Mouse (Mus musculus) heart, embryonic 16.5 days (tissue): ENCODE results near the gene Gm11027. TPM values are rescaled to one million over a fixed set of nuclear protein-coding genes. Genes with fewer than 3 reads are reported as not detected.

Experiments used
- ATAC-seq: fragments of 200-750 bp; cut with Nextera tagmentation; replicated peaks from 2 replicates; pipeline ENCODE4 v1.8.0; 2017; ENCODE audit warnings: moderate number of reproducible peaks; ENCODE audit not compliant: insufficient read depth, low FRiP score; ENCODE audit errors: extremely low read depth
- H3K27ac ChIP-seq: fragments of 300-500 bp; sonication (generic); 2 replicates; pipeline ENCODE4 v1.5.1; 2014; ENCODE audit warnings: mild to moderate bottlenecking, low read length, control low read depth, moderate library complexity
- H3K27me3 ChIP-seq: fragments of 300-500 bp; sonication (generic); 2 replicates; pipeline ENCODE4 v1.6.1; 2014; ENCODE audit warnings: low read length, mixed read lengths; ENCODE audit not compliant: control insufficient read depth, insufficient read depth
- H3K36me3 ChIP-seq: fragments of 300-500 bp; sonication (generic); 2 replicates; pipeline ENCODE4 v1.6.1; 2014; ENCODE audit not compliant: control insufficient read depth, insufficient read depth
- H3K4me1 ChIP-seq: fragments of 300-500 bp; sonication (generic); 2 replicates; pipeline ENCODE4 v1.6.1; 2014; ENCODE audit warnings: low read length, mixed read lengths; ENCODE audit not compliant: control insufficient read depth, insufficient read depth
- H3K4me2 ChIP-seq: fragments of 300-500 bp; sonication (generic); 2 replicates; pipeline ENCODE4 v1.6.1; 2014; ENCODE audit warnings: low read depth, mild to moderate bottlenecking, control low read depth, low read length
- H3K4me3 ChIP-seq: fragments of 300-500 bp; sonication (generic); 2 replicates; pipeline ENCODE4 v1.5.1; 2014; ENCODE audit warnings: mild to moderate bottlenecking, control low read depth, low read length
- H3K9ac ChIP-seq: fragments of 300-500 bp; sonication (generic); 2 replicates; pipeline ENCODE4 v1.6.1; 2014; ENCODE audit warnings: low read length, control low read depth
- H3K9me3 ChIP-seq: fragments of 300-500 bp; sonication (generic); replicated peaks from 2 replicates; pipeline ENCODE4 v1.6.1; 2016; ENCODE audit warnings: low read length; ENCODE audit not compliant: control insufficient read depth
- WGBS: fragments of 180-500 bp; shearing (Covaris S2); extraction: QIAGEN DNeasy Blood & Tissue Kit; methylation state at CpG from one replicate; pipeline ENCODE4 v1.1.7; 2014; 5-methylcytosine and 5-hydroxymethylcytosine counted together
- polyA plus RNA-seq: library from polyadenylated mRNA; unstranded; fragments of >200 nt; fragmentation: Nextera tagmentation; extraction: Ambion mirVana; gene quantifications from 2 replicates; pipeline ENCODE4 v1.2.1, GENCODE M21; 2015

Gene Gm11027
- polyA plus RNA-seq, 1 experiment from 2014 or later: not detected

GRCm38 (mm10) chr12:116271071-116271470 is 4.1 kb upstream of the Gm11027 start:
- no peak overlapping the region for H3K4me3 ChIP-seq
- no peak for ATAC-seq
- no peaks in the 10 kb centered on the region for H3K9me3 ChIP-seq
- no peak overlapping the region for H3K27ac ChIP-seq
- H3K4me1 ChIP-seq: no peaks in the 10 kb centered on the region
- H3K4me2 ChIP-seq: no peak overlapping the region
- H3K27me3 ChIP-seq: peaks cover 53% of the 10 kb centered on the region
- no peak overlapping the region for H3K9ac ChIP-seq
- WGBS: 93% methylated on average over 2 of the region's 2 CpGs
- H3K36me3 ChIP-seq: no peaks in the 10 kb centered on the region

DNA sequence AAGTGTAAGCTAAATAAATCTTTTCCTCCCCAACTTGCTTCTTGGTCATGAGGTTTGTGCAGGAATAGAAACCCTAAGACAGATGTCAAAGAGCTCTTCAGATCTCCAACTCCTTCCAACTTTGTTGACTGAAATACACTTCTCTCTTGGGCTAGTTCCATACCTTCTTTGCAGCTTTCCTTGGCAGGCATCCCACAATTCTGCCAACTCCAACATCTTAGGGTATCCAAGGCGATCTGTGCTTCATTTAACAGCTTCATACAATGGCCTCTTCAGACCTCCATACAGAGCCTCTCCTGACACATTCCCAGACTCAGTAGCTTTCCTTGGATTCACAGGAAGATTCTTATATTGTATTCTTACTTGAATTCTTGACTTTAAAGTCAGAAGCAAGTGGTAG is 1.5 kb upstream of the Gm11027 start:
- Histone ChIP-seq H3K36me3 (no peaks in the 10 kb centered on the region), H3K9me3 (no peaks in the 10 kb centered on the region), H3K4me1 (no peaks in the 10 kb centered on the region), H3K4me2 (no peak overlapping the region), H3K9ac (no peak overlapping the region), H3K27me3 (peaks cover 36% of the 10 kb centered on the region), H3K4me3 (no peak overlapping the region), H3K27ac (no peak overlapping the region)
- 48% methylated on average over 1 of the region's 1 CpGs for WGBS
- ATAC-seq: no peak

GRCm38 (mm10) chr12:116275631-116276030 is 445 bp downstream of the Gm11027 start:
- ATAC-seq: no peak
- 80% methylated on average over 4 of the region's 4 CpGs for WGBS
- peaks cover 17% of the 10 kb centered on the region for H3K27me3 ChIP-seq
- no peak overlapping the region for H3K4me2 ChIP-seq
- H3K27ac ChIP-seq: no peak overlapping the region
- H3K9ac ChIP-seq: no peak overlapping the region
- 0 out of 2 replicates have a peak, but pooled peaks cover 4% of the 10 kb centered on the region for H3K4me1 ChIP-seq
- H3K9me3 ChIP-seq: no peaks in the 10 kb centered on the region
- no peak overlapping the region for H3K4me3 ChIP-seq
- H3K36me3 ChIP-seq: no peaks in the 10 kb centered on the region

GRCm38 (mm10) chr12:116276961-116277360 is 1.8 kb downstream of the Gm11027 start:
- Histone ChIP-seq H3K27ac (no peak overlapping the region), H3K4me3 (no peak overlapping the region)
- WGBS: 35% methylated on average over 2 of the region's 2 CpGs

GRCm38 (mm10) chr12:116278541-116278940 is 3.4 kb downstream of the Gm11027 start:
- H3K4me1 ChIP-seq: peaks cover 5% of the 10 kb centered on the region; the same call in 1 of the 2 replicates
- no peak overlapping the region for H3K9ac ChIP-seq
- H3K27me3 ChIP-seq: peaks cover 6% of the 10 kb centered on the region
- no peak overlapping the region for H3K4me2 ChIP-seq
- no peak overlapping the region for H3K27ac ChIP-seq
- no peaks in the 10 kb centered on the region for H3K36me3 ChIP-seq
- ATAC-seq: no peak
- no peak overlapping the region for H3K4me3 ChIP-seq
- H3K9me3 ChIP-seq: no peaks in the 10 kb centered on the region
- 85% methylated on average over 1 of the region's 1 CpGs for WGBS

More at GRCm38 (mm10) chr12:116276961-116277360, 1.8 kb downstream of the Gm11027 start:
- H3K27me3 ChIP-seq: peaks cover 13% of the 10 kb centered on the region
- H3K36me3 ChIP-seq: no peaks in the 10 kb centered on the region
- no peaks in the 10 kb centered on the region for H3K9me3 ChIP-seq
- no peak overlapping the region for H3K4me2 ChIP-seq
- no peak for ATAC-seq
- no peak overlapping the region for H3K9ac ChIP-seq
- 0 out of 2 replicates have a peak, but pooled peaks cover 4% of the 10 kb centered on the region for H3K4me1 ChIP-seq

GRCm38 (mm10) chr12:116279181-116279580 is 4.0 kb downstream of the Gm11027 start:
- peaks cover 6% of the 10 kb centered on the region for H3K27me3 ChIP-seq
- no peak overlapping the region for H3K4me2 ChIP-seq
- no peak for ATAC-seq
- no peak overlapping the region for H3K9ac ChIP-seq
- H3K9me3 ChIP-seq: no peaks in the 10 kb centered on the region
- H3K36me3 ChIP-seq: no peaks in the 10 kb centered on the region
- peaks cover 5% of the 10 kb centered on the region; the same call in 1 of the 2 replicates for H3K4me1 ChIP-seq
- H3K27ac ChIP-seq: no peak overlapping the region
- no peak overlapping the region for H3K4me3 ChIP-seq
- 85% methylated on average over 2 of the region's 2 CpGs for WGBS

GRCm38 (mm10) chr12:116280149-116280652 is 5.0 kb downstream of the Gm11027 start:
- no peaks in the 10 kb centered on the region for H3K27me3 ChIP-seq
- ATAC-seq: no peak
- peak overlapping the region; percentile 99 for H3K9ac ChIP-seq
- no peaks in the 10 kb centered on the region for H3K36me3 ChIP-seq
- H3K4me2 ChIP-seq: peak overlapping the region; percentile 94
- peak overlapping the region; percentile 98 for H3K4me3 ChIP-seq
- H3K27ac ChIP-seq: peak overlapping the region; percentile 99
- H3K4me1 ChIP-seq: peaks cover 5% of the 10 kb centered on the region; the same call in 1 of the 2 replicates
- H3K9me3 ChIP-seq: no peaks in the 10 kb centered on the region
- WGBS: 3% methylated on average over 7 of the region's 7 CpGs

DNA sequence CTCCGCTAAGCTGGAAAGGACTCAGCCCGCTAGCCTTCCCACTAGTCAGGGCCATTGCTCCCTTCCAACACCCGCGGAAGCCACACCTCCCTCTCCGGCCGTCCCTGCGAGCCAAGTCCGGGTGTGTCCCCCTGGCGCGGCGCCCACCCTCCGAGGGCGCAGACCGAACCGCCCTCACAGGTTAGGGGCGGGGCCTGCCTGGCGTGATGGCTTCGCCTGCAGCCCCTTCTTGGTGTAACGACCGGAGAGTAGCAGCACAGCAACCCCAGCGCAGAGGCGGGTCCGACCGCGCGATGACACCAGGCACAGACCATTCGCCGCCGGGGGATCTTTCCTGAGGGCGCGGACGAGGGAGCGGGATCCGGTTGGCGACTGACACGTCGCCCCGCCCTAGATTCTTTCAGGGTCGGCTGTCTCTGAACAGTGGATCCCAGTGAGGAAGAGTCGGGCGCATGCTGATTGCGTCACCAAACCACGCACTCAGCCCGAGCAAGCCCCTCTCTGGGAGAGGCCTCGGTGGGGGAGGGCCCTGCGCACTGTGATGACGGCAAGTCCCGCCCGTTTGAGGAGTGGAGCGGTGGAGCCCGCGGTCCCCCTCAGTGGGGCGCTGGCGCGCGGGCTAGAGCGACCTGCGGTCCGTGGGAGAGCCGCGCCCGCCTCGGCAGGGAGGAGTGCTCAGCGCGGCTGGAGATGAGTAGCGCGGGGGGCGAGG is 5.6 kb downstream of the Gm11027 start, which contains the start of gene Esyt2:
TSS of gene Esyt2 (plus strand) at position 544 of the 712 bp plus-strand sequence.
- H3K4me3 ChIP-seq: peak within 1 kb of the TSS; percentile 98
- H3K9ac ChIP-seq: peak within 1 kb of the TSS; percentile 99
- no peaks in the 10 kb centered on the region for H3K36me3 ChIP-seq
- peak within 1 kb of the TSS; percentile 94 for H3K4me2 ChIP-seq
- H3K4me1 ChIP-seq: peaks cover 5% of the 10 kb centered on the region; the same call in 1 of the 2 replicates
- H3K9me3 ChIP-seq: no peaks in the 10 kb centered on the region
- peak; percentile 94 for ATAC-seq
- H3K27ac ChIP-seq: peak within 1 kb of the TSS; percentile 99
- WGBS: under 1% methylated on average over 68 of the region's 68 CpGs
- H3K27me3 ChIP-seq: no peaks in the 10 kb centered on the region
